Mouse (Mus musculus): ENCODE measurements around the gene Slc6a5. TPM values are rescaled to one million over a fixed set of nuclear protein-coding genes. Genes with fewer than 3 reads are reported as not detected.

Gene Slc6a5
- polyA plus RNA-seq, 1 experiment, result not detected

DNA sequence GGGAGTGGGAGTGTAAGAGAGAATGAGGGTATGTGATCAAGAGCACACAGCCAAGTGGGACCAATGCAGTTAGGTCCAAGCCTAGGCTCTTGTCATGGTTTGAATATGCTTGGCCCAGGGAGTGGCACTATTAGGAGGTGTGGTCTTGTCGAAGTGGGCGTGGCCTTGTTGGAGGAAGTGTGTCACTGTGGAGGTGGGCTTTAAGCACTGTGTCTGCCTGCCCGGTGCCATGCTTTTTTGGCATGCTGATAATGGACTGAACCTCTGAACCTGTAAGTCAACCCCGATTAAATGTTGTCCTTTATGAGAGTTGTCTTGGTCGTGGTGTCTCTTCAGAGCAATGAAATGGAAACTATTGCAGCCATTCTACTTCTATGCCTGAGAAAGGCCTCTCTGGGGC lies 32.6 kb upstream of the Slc6a5 start:
- Histone ChIP-seq H3K36me3 (ENCODE audit: control insufficient read depth, insufficient read depth) (no peaks in the 10 kb centered on the region), H3K79me2 (ENCODE audit: control insufficient read depth, insufficient read depth) (no peaks in the 10 kb centered on the region), H3K4me3 (no peak overlapping the region), H3ac (ENCODE audit: control insufficient read depth, insufficient read length) (no peak overlapping the region), H3K27me3 (ENCODE audit: control insufficient read depth, insufficient read depth, insufficient read length) (no peaks in the 10 kb centered on the region), H3K4me2 (ENCODE audit: low read depth) (no peak overlapping the region)
- TF ChIP-seq TCF3 (IDR thresholded peaks at IDR 0.05; ENCODE audit: insufficient read length, low read depth) (no peak), POLR2A (IDR thresholded peaks at IDR 0.05; ENCODE audit: insufficient read length, low read depth) (no peak)

DNA sequence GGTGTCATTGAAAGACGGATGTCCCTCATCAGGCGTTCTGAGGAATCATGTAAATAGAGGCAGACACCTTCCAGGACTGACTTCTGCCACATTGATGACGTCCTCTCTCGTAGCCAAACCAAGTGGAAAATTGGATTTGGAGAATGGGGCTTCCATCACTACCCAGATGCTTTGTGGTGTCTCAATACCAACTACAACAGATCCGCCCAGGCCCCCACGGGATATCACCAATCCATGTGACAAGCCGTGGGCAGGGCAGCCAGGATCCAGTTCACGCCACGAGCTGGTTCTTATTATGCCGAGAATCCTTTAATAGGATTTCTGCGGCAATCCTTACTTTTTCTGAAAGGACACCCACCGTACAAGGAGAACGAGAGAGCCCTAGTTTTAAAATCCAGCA lies 30.9 kb upstream of the Slc6a5 start:
- H3K4me3 ChIP-seq, result no peak overlapping the region
- H3K27me3 ChIP-seq (ENCODE audit: control insufficient read depth, insufficient read depth, insufficient read length), result no peaks in the 10 kb centered on the region
- no peak overlapping the region for H3K4me2 ChIP-seq (ENCODE audit: low read depth)
- TF ChIP-seq USF1 (IDR thresholded peaks at IDR 0.05; ENCODE audit: low read depth) (no peak), CEBPB (IDR thresholded peaks at IDR 0.05; ENCODE audit: insufficient read depth, poor library complexity, severe bottlenecking) (no peak), SRF (IDR thresholded peaks at IDR 0.05; ENCODE audit: control insufficient read depth, insufficient read length, low read depth) (no peak), MYOD1 (IDR thresholded peaks at IDR 0.05; ENCODE audit: control insufficient read depth in 1 of 3, insufficient read length in 2 of 3, low read depth in 2 of 3) (no peak), MYOG (IDR thresholded peaks at IDR 0.05; ENCODE audit: control insufficient read depth in 1 of 3, insufficient read depth in 1 of 3, insufficient read length in 2 of 3, low read depth in 2 of 3) (no peak)
- H3ac ChIP-seq (ENCODE audit: control insufficient read depth, insufficient read length), result no peak overlapping the region
- no peaks in the 10 kb centered on the region for H3K36me3 ChIP-seq (ENCODE audit: control insufficient read depth, insufficient read depth)
- no peaks in the 10 kb centered on the region for H3K79me2 ChIP-seq (ENCODE audit: control insufficient read depth, insufficient read depth)

DNA sequence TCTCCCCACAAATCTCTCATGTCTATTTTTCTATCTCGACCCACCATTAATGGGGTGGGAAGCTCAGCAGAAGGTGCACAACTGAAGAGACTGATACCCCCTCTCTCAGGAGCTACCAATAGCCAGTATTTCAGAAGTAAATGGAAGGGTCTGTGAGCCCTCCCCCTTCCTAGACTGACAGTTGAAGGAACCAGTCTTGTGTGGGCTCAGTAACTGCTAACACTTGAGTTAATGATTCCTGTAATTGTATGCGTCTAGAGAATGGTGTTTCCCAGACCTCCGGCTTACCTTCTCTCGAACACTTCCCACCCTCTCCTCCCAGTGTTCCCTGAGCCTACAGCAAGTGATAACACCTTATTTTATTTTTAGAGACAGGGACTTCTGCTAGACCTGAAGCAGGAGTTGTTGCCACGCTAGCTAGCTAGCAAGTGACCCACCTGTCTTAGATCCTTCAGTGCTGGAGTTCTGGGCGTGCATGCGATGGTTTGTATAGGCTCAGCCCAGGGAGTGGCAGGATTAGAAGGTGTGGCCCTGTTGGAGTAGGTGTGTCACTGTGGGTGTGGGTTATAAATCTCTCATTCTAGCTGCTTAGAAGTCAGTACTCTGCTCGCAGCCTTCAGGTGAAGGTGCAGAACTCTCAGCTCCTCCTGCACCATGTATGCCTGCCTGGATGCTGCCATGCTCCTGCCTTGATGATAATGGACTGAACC lies 29.8 kb upstream of the Slc6a5 start:
- Histone ChIP-seq H3K27me3 (ENCODE audit: control insufficient read depth, insufficient read depth, insufficient read length) (no peaks in the 10 kb centered on the region), H3K36me3 (ENCODE audit: control insufficient read depth, insufficient read depth) (no peaks in the 10 kb centered on the region), H3K79me2 (ENCODE audit: control insufficient read depth, insufficient read depth) (no peaks in the 10 kb centered on the region), H3ac (ENCODE audit: control insufficient read depth, insufficient read length) (no peak overlapping the region), H3K4me2 (ENCODE audit: low read depth) (no peak overlapping the region), H3K4me3 (no peak overlapping the region)
- TF ChIP-seq USF1 (IDR thresholded peaks at IDR 0.05; ENCODE audit: low read depth) (no peak), SRF (IDR thresholded peaks at IDR 0.05; ENCODE audit: control insufficient read depth, insufficient read length, low read depth) (no peak), MYOG (IDR thresholded peaks at IDR 0.05; ENCODE audit: control insufficient read depth in 1 of 3, insufficient read depth in 1 of 3, insufficient read length in 2 of 3, low read depth in 2 of 3) (no peak), POLR2A (IDR thresholded peaks at IDR 0.05; ENCODE audit: insufficient read length, low read depth) (no peak), MAX (IDR thresholded peaks at IDR 0.05; ENCODE audit: low read depth) (no peak), REST (IDR thresholded peaks at IDR 0.05; ENCODE audit: insufficient read depth, insufficient read length) (no peak), CEBPB (IDR thresholded peaks at IDR 0.05; ENCODE audit: insufficient read depth, poor library complexity, severe bottlenecking) (no peak), E2F4 (IDR thresholded peaks at IDR 0.05; ENCODE audit: insufficient read depth) (no peak), TCF3 (IDR thresholded peaks at IDR 0.05; ENCODE audit: insufficient read length, low read depth) (no peak)

DNA sequence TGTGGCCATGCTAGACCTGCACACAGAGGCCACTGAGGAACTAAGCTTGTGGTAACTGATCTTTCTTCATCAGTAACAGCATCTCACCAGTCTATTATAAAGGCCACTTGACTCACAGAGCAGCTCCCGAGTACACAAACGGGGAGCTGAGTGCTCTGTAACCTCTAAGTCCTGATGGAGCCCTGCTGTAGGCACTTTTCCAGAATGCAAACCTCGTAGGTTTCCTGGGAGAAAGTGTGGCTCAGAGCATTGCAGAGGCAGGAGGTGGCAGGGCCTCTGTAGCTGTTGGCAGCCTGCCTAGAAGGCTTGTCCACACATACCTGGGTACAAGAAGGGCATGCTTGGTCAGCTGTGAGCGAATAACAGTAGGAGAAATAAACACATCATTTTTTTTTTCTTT lies 27.7 kb upstream of the Slc6a5 start:
- Histone ChIP-seq H3K27me3 (ENCODE audit: control insufficient read depth, insufficient read depth, insufficient read length) (no peaks in the 10 kb centered on the region), H3K79me2 (ENCODE audit: control insufficient read depth, insufficient read depth) (no peaks in the 10 kb centered on the region), H3K4me3 (no peak overlapping the region), H3K36me3 (ENCODE audit: control insufficient read depth, insufficient read depth) (no peaks in the 10 kb centered on the region), H3ac (ENCODE audit: control insufficient read depth, insufficient read length) (no peak overlapping the region), H3K4me2 (ENCODE audit: low read depth) (peak overlapping the region; percentile 58)
- TF ChIP-seq POLR2A (IDR thresholded peaks at IDR 0.05; ENCODE audit: insufficient read length, low read depth), result no peak
- TF ChIP-seq E2F4 (IDR thresholded peaks at IDR 0.05; ENCODE audit: insufficient read depth), result no peak

DNA sequence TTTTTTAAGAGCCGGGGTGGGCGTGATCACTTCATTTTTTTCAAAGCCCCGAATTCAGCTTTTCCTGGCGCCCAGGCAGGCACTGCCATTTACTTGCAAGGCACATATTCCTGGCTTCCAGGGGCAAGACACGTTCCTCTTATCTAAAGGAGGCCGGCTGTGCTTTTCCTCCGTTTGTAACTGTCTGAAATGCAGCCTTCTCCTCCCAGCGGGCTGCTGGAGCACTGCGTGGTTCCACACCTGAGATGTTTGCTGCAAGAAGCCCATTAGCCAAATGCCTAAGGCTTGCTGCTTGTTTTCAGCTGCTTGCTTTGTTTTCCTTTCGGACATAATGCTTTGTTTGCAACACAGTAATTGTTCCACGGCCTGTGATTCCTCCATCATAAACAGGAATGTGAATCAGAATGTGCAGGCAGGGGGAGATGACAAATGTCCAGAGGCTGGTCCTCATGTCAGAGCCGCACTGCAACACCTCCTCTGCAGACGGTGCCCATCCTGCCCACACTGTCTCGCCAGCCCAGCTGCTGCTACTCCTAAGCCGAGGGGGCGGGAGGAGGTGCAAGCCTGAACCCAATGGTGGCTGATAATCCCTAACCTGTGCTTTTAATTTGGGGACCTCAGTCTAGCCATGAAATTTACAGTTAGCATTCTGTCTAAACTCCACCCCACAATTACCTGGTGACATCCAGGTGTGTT lies 27.1 kb upstream of the Slc6a5 start:
- Histone ChIP-seq H3K27me3 (ENCODE audit: control insufficient read depth, insufficient read depth, insufficient read length) (no peaks in the 10 kb centered on the region), H3K79me2 (ENCODE audit: control insufficient read depth, insufficient read depth) (no peaks in the 10 kb centered on the region), H3K4me2 (ENCODE audit: low read depth) (peak overlapping the region; percentile 58), H3K4me3 (no peak overlapping the region), H3K36me3 (ENCODE audit: control insufficient read depth, insufficient read depth) (no peaks in the 10 kb centered on the region), H3ac (ENCODE audit: control insufficient read depth, insufficient read length) (no peak overlapping the region)
- TF ChIP-seq MAX (IDR thresholded peaks at IDR 0.05; ENCODE audit: low read depth) (no peak), E2F4 (IDR thresholded peaks at IDR 0.05; ENCODE audit: insufficient read depth) (no peak), MYOD1 (IDR thresholded peaks at IDR 0.05; ENCODE audit: control insufficient read depth in 1 of 3, insufficient read length in 2 of 3, low read depth in 2 of 3) (peak in 2 of 3 experiments; percentile 13 to 48)

DNA sequence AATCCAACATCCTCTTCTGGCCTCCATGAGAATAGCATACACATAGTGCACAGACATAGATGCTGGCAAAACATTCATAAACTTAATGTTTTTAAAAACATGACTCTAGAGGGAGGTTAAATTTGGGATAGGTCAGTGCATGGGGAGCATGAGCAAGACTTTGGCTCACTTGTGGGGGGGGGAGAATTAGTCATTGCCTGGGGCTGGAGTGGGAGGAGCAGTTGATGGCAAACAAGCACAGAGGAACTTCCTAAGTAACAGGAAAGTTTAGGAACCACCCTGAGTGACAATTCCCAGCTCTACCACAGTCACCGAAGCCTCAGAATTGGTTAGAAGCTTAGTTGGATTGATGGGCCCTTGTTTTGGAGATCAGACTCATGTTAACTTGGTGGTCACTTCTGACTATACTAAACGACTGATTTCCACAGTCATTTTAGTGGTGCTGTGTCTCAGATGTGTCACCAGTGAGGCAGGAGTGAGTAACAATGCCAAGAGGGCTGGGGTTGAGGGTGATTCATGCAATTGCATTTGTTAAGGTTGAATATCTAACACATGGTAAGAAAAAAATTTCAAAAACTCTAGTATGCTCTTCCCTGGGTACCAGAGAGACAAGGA lies 22.1 kb upstream of the Slc6a5 start:
- H3K36me3 ChIP-seq (ENCODE audit: control insufficient read depth, insufficient read depth), result no peaks in the 10 kb centered on the region
- H3K27me3 ChIP-seq (ENCODE audit: control insufficient read depth, insufficient read depth, insufficient read length), result no peaks in the 10 kb centered on the region
- no peaks in the 10 kb centered on the region for H3K79me2 ChIP-seq (ENCODE audit: control insufficient read depth, insufficient read depth)
- H3K4me3 ChIP-seq, result no peak overlapping the region
- no peak overlapping the region for H3ac ChIP-seq (ENCODE audit: control insufficient read depth, insufficient read length)
- peak overlapping the region; percentile 63 for H3K4me2 ChIP-seq (ENCODE audit: low read depth)
- no peak for TF ChIP-seq POLR2AphosphoS2 (IDR thresholded peaks at IDR 0.05; ENCODE audit: insufficient read length, low read depth)
- TF ChIP-seq TCF12 (IDR thresholded peaks at IDR 0.05; ENCODE audit: insufficient read depth, poor library complexity, severe bottlenecking), result no peak
- TF ChIP-seq MYOG (IDR thresholded peaks at IDR 0.05; ENCODE audit: control insufficient read depth in 1 of 3, insufficient read depth in 1 of 3, insufficient read length in 2 of 3, low read depth in 2 of 3), result no peak
- TF ChIP-seq TCF3 (IDR thresholded peaks at IDR 0.05; ENCODE audit: insufficient read length, low read depth), result no peak
- TF ChIP-seq POLR2A (IDR thresholded peaks at IDR 0.05; ENCODE audit: insufficient read length, low read depth), result no peak
